Mouse (Mus musculus): ENCODE measurements around the gene Tmem8. TPM values are rescaled to one million over a fixed set of nuclear protein-coding genes. Genes with fewer than 3 reads are reported as not detected.

Gene Tmem8
- polyA plus RNA-seq, 1 experiment, result 374 TPM

DNA sequence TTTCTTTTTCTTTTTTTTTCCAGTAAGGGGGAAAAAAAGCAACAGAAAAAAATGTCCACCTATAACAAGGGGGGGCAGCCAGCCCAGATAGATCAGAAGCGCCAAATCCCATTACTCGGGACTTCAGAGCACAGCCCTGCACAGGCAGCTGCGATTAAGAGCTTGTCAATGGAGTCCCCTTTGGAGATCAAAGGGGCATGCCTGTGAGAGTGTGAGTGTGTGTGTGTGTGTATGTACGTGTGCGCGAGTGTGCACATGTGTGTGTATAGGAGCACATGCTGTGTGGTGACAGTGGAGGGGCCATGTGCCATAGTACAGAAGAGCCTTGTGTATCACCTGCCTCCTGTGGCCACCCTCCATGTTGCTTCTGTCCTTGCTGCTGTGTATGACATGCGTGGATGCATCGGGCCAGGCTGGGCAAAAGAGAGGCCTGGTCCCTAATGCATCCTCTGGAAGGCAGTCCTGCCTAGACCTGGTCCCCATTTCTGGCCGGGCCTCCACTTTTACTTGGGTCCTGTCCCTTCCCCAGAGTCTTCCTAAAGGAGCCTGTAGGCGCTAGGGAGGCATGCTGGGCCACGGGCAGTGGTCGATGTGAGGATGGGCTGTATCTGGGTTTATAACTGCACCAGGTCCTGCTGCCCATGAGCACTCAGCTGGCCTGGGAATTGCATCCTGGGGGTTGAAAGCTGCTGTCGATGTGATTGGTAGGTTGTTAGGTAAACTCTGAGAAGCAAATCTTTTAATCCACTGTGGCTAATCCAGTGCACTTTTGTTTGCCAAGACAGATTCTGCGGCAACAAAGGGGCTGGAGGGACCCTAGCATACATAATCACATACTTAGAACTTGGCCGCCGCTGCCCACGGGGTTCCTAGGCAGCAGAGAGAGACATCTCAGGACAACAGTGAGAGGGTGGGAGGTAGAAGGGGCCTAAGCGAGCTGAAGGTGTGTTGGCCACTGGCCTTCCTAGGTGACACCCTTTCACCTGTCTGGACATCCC lies 19.1 kb downstream of the Tmem8 start:
- no peaks in the 10 kb centered on the region for H3K36me3 ChIP-seq (ENCODE audit: control insufficient read depth, insufficient read depth, low read length)
- H3K27ac ChIP-seq (ENCODE audit: control insufficient read depth, insufficient read depth, low read depth, low read length), result no peak overlapping the region
- H3K27me3 ChIP-seq (ENCODE audit: control insufficient read depth, insufficient read depth, low read length), result no peaks in the 10 kb centered on the region

DNA sequence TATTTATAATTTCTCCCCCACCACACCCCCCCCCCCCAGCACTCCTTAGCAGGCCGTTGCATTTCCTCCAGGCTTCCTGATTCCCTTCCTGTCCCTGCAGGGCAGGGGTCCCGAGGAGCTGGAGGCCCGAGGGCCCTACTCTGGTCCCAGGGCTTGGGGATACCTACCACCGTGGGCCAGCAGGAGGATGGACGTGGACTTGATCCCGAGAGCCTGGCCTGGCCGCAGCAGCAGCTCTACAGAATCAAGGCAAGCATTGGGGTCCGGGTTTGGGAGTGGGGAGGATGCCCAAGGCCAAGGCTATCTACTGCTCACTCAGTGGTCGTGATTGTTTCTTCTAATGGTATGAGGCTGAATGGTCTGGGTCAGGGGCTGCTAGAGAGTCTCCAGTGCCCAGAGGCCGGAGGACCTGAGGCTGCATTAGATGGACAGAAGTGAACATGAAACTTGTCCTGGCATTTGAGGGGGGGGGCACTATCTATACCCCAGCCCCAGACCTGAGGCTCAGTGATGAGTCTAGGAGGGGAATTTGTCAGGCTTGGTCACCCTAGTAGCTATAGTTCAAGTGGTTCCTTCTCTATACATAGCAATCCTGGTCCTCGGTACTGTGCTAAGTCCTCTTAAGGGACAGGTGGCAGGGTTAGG lies 24.1 kb downstream of the Tmem8 start:
- Histone ChIP-seq H3K27me3 (ENCODE audit: control insufficient read depth, insufficient read depth, low read length) (no peaks in the 10 kb centered on the region), H3K27ac (ENCODE audit: control insufficient read depth, insufficient read depth, low read depth, low read length) (no peak overlapping the region), H3K4me3 (ENCODE audit: control insufficient read depth, low read depth, low read length) (no peak overlapping the region), H3K4me1 (ENCODE audit: control insufficient read depth, insufficient read depth, low read length) (peaks cover 8% of the 10 kb centered on the region), H3K36me3 (ENCODE audit: control insufficient read depth, insufficient read depth, low read length) (no peaks in the 10 kb centered on the region)
- TF ChIP-seq POLR2A (IDR thresholded peaks at IDR 0.05; ENCODE audit: control insufficient read depth, low read depth, low read length) (no peak), CTCF (IDR thresholded peaks at IDR 0.05; ENCODE audit: control insufficient read depth, insufficient read depth, insufficient replicate concordance, low read depth, low read length) (no peak)

More for the DNA sequence above, 19.1 kb downstream of the Tmem8 start:
- Histone ChIP-seq H3K4me1 (ENCODE audit: control insufficient read depth, insufficient read depth, low read length) (peaks cover 5% of the 10 kb centered on the region), H3K4me3 (ENCODE audit: control insufficient read depth, low read depth, low read length) (no peak overlapping the region)
- TF ChIP-seq CTCF (IDR thresholded peaks at IDR 0.05; ENCODE audit: control insufficient read depth, insufficient read depth, insufficient replicate concordance, low read depth, low read length) (no peak), POLR2A (IDR thresholded peaks at IDR 0.05; ENCODE audit: control insufficient read depth, low read depth, low read length) (no peak)

GRCm38 (mm10) chr17:26137751-26138130 lies 24.6 kb downstream of the Tmem8 start:
- peaks cover 8% of the 10 kb centered on the region for H3K4me1 ChIP-seq (ENCODE audit: control insufficient read depth, insufficient read depth, low read length)
- no peaks in the 10 kb centered on the region for H3K36me3 ChIP-seq (ENCODE audit: control insufficient read depth, insufficient read depth, low read length)
- TF ChIP-seq POLR2A (IDR thresholded peaks at IDR 0.05; ENCODE audit: control insufficient read depth, low read depth, low read length) (no peak), CTCF (IDR thresholded peaks at IDR 0.05; ENCODE audit: control insufficient read depth, insufficient read depth, insufficient replicate concordance, low read depth, low read length) (no peak)
- H3K4me3 ChIP-seq (ENCODE audit: control insufficient read depth, low read depth, low read length), result peak overlapping the region; percentile 98
- H3K27ac ChIP-seq (ENCODE audit: control insufficient read depth, insufficient read depth, low read depth, low read length), result peak overlapping the region; percentile 83
- no peaks in the 10 kb centered on the region for H3K27me3 ChIP-seq (ENCODE audit: control insufficient read depth, insufficient read depth, low read length)

DNA sequence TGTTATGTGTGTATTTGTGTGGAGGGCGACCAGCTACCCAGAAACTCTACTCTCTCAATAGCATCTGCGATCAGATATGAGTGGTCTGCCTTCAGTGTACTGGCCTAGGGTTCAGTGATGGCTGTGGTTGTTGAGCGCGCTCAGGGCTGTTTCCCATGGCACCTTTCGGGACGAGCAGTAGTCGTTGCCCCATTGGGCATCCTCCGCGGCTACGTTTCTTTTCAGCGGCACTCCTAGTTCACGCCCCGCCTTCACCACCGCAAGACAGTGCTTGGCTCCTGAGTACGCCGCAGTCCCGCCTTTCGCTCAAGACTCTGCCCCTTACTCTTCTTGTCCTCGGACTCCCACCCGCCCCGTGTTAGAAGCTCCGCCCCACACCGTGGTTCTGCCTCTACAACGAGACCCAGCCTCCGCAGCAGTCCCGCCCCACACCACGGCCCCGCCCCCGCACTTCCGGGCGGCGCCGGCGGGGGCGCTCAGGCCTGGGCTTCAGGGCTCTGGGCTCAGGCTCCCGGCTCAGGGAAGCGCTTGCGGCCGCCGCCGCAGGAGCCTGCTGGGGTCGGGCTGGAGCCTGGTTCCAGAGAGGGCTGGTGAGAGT lies 25.2 kb downstream of the Tmem8 start, which contains the start of gene Axin1:
Gene Axin1 (plus strand): TSS at position 450 of the 598 bp plus-strand sequence.
- no peaks in the 10 kb centered on the region; the same call in 1 of the 2 replicates for H3K36me3 ChIP-seq (ENCODE audit: control insufficient read depth, insufficient read depth, low read length)
- peaks cover 8% of the 10 kb centered on the region for H3K4me1 ChIP-seq (ENCODE audit: control insufficient read depth, insufficient read depth, low read length)
- H3K27ac ChIP-seq (ENCODE audit: control insufficient read depth, insufficient read depth, low read depth, low read length), result peak within 1 kb of the TSS; percentile 86
- H3K27me3 ChIP-seq (ENCODE audit: control insufficient read depth, insufficient read depth, low read length), result no peaks in the 10 kb centered on the region
- 0 out of 2 replicates have a peak, but pooled peaks have one; percentile 9 for TF ChIP-seq CTCF (IDR thresholded peaks at IDR 0.05; ENCODE audit: control insufficient read depth, insufficient read depth, insufficient replicate concordance, low read depth, low read length)
- TF ChIP-seq POLR2A (IDR thresholded peaks at IDR 0.05; ENCODE audit: control insufficient read depth, low read depth, low read length), result peak; percentile 66
- peak within 1 kb of the TSS; percentile 98 for H3K4me3 ChIP-seq (ENCODE audit: control insufficient read depth, low read depth, low read length)

DNA sequence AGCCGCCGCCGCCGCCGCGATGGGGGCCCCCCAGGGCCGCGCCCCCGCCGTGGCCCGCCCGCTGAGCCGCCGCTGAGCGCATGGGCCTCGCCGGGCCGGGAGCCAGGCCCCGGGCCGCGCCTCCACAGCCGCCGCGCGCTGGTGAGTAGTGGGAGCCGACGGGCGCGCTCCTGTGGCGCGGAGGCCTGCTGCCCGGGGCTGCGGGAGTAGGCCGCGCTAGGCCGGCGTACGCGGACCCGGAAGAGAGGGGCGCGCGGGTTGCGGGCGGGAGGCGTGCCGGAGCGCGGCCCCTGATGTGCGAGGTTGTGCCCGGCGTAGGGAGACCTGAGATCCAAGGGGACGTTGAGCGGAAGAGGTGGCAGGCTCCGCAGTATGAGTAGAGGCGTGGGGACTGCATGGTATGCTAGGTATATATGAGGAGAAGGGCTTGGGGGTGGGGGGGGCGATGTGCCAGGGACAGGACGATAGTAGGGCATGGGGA lies 25.8 kb downstream of the Tmem8 start:
- Histone ChIP-seq H3K4me3 (ENCODE audit: control insufficient read depth, low read depth, low read length) (peak overlapping the region; percentile 98), H3K4me1 (ENCODE audit: control insufficient read depth, insufficient read depth, low read length) (peaks cover 8% of the 10 kb centered on the region), H3K27ac (ENCODE audit: control insufficient read depth, insufficient read depth, low read depth, low read length) (peak overlapping the region; percentile 86), H3K36me3 (ENCODE audit: control insufficient read depth, insufficient read depth, low read length) (no peaks in the 10 kb centered on the region; the same call in 1 of the 2 replicates), H3K27me3 (ENCODE audit: control insufficient read depth, insufficient read depth, low read length) (no peaks in the 10 kb centered on the region)
- no peak for TF ChIP-seq CTCF (IDR thresholded peaks at IDR 0.05; ENCODE audit: control insufficient read depth, insufficient read depth, insufficient replicate concordance, low read depth, low read length)
- no peak for TF ChIP-seq POLR2A (IDR thresholded peaks at IDR 0.05; ENCODE audit: control insufficient read depth, low read depth, low read length)

DNA sequence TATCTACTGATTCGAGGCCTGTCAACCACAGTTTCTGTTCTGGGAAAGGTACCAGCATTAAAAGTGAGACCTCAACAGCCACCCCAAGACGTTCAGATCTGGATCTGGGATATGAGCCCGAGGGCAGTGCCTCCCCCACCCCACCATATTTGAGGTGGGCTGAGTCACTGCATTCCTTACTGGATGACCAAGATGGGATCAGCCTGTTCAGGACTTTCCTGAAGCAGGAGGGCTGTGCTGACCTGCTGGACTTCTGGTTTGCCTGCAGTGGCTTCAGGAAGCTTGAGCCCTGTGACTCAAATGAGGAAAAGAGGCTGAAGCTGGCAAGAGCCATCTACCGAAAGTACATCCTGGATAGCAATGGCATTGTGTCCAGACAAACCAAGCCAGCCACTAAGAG lies 29.7 kb downstream of the Tmem8 start:
- Histone ChIP-seq H3K4me1 (ENCODE audit: control insufficient read depth, insufficient read depth, low read length) (peaks cover under 1% of the 10 kb centered on the region), H3K27me3 (ENCODE audit: control insufficient read depth, insufficient read depth, low read length) (no peaks in the 10 kb centered on the region), H3K36me3 (ENCODE audit: control insufficient read depth, insufficient read depth, low read length) (no peaks in the 10 kb centered on the region; the same call in 1 of the 2 replicates), H3K27ac (ENCODE audit: control insufficient read depth, insufficient read depth, low read depth, low read length) (no peak overlapping the region), H3K4me3 (ENCODE audit: control insufficient read depth, low read depth, low read length) (no peak overlapping the region)
- TF ChIP-seq CTCF (IDR thresholded peaks at IDR 0.05; ENCODE audit: control insufficient read depth, insufficient read depth, insufficient replicate concordance, low read depth, low read length) (no peak), POLR2A (IDR thresholded peaks at IDR 0.05; ENCODE audit: control insufficient read depth, low read depth, low read length) (no peak)
